Mouse (Mus musculus) C2C12 (cell line): ENCODE measurements around the gene Gm6583. TPM values are rescaled to one million over a fixed set of nuclear protein-coding genes. Genes with fewer than 3 reads are reported as not detected.

Source experiments
- H3K27me3 ChIP-seq: one replicate; pipeline ENCODE4 v1.6.1; 2011; ENCODE audit not compliant: control insufficient read depth, insufficient read depth, insufficient read length
- H3K36me3 ChIP-seq: one replicate; pipeline ENCODE4 v1.6.1; 2011; ENCODE audit not compliant: control insufficient read depth, insufficient read depth
- H3K4me3 ChIP-seq: one replicate; pipeline ENCODE4 v1.5.1; 2011; ENCODE audit warnings: mild to moderate bottlenecking, control low read depth; ENCODE audit not compliant: poor library complexity, insufficient read depth, severe bottlenecking
- H3K79me2 ChIP-seq: one replicate; pipeline ENCODE4 v1.6.1; 2011; ENCODE audit not compliant: control insufficient read depth, insufficient read depth
- H3K79me3 ChIP-seq: one replicate; pipeline ENCODE4 v1.6.1; 2011; ENCODE audit warnings: low read depth, control low read depth
- H3ac ChIP-seq: one replicate; pipeline ENCODE3; 2011; ENCODE audit warnings: low read depth; ENCODE audit not compliant: control insufficient read depth, insufficient read length
- CEBPB ChIP-seq: IDR thresholded peaks from one replicate; pipeline ENCODE4 v1.6.1; 2011; ENCODE audit warnings: low read depth, mild to moderate bottlenecking, control low read depth, moderate library complexity
- CTCF ChIP-seq: IDR thresholded peaks from one replicate; pipeline ENCODE4 v1.5.1; 2011; ENCODE audit not compliant: control insufficient read depth, insufficient read depth, insufficient read length
- FOSL1 ChIP-seq: IDR thresholded peaks from one replicate; pipeline ENCODE4 v1.8.0; 2011; ENCODE audit warnings: mild to moderate bottlenecking, low read length; ENCODE audit not compliant: poor library complexity, insufficient read depth, severe bottlenecking
- MAX ChIP-seq: IDR thresholded peaks from one replicate; pipeline ENCODE4 v1.6.1; 2011; ENCODE audit warnings: mild to moderate bottlenecking, control low read depth
- MYOD1 ChIP-seq: IDR thresholded peaks from one replicate; pipeline ENCODE4 v1.6.1; 2011; ENCODE audit warnings: low read depth; ENCODE audit not compliant: control insufficient read depth, insufficient read length
- MYOG ChIP-seq: IDR thresholded peaks from one replicate; pipeline ENCODE4 v1.6.1; 2011; ENCODE audit not compliant: control insufficient read depth, insufficient read length; ENCODE audit errors: extremely low read depth
- USF1 ChIP-seq: IDR thresholded peaks from one replicate; pipeline ENCODE4 v1.6.1; 2011; ENCODE audit warnings: low read depth, mild to moderate bottlenecking, control low read depth, moderate library complexity
- polyA plus RNA-seq: library from polyadenylated mRNA; unstranded; fragments of >200 nt; fragmentation: generic; extraction: Trizol; gene quantifications from one replicate; pipeline ENCODE4 v1.2.1, GENCODE M21; 2012; ENCODE audit warnings: missing spikeins

Gm6583 gene
- polyA plus RNA-seq, 1 experiment: 0.04 TPM

- H3ac ChIP-seq: no peak overlapping the region
- no peaks in the 10 kb centered on the region for H3K27me3 ChIP-seq
- no peaks in the 10 kb centered on the region for H3K79me3 ChIP-seq
- no peak for TF ChIP-seq CEBPB
- TF ChIP-seq MAX: no peak
- no peak for TF ChIP-seq MYOG
- no peak for TF ChIP-seq USF1
- no peak for TF ChIP-seq FOSL1
- no peak for TF ChIP-seq MYOD1
- TF ChIP-seq CTCF: no peak
- H3K36me3 ChIP-seq: no peaks in the 10 kb centered on the region
- H3K79me2 ChIP-seq: no peaks in the 10 kb centered on the region
- H3K4me3 ChIP-seq: no peak overlapping the region
Measured at GRCm38 (mm10) chr5:112382641-112383330, 27.0 kb upstream of the Gm6583 start.

- Histone ChIP-seq H3ac (no peak overlapping the region), H3K79me3 (no peaks in the 10 kb centered on the region), H3K4me3 (no peak overlapping the region), H3K36me3 (no peaks in the 10 kb centered on the region), H3K79me2 (no peaks in the 10 kb centered on the region), H3K27me3 (no peaks in the 10 kb centered on the region)
- no peak for TF ChIP-seq USF1
Measured at GRCm38 (mm10) chr5:112382042-112382441, 26.2 kb upstream of the Gm6583 start.

GRCm38 (mm10) chr5:112381154-112381553 lies 25.3 kb upstream of the Gm6583 start:
- H3K79me2 ChIP-seq: no peaks in the 10 kb centered on the region
- TF ChIP-seq USF1 (no peak), CEBPB (no peak), MAX (no peak), MYOG (no peak), CTCF (no peak), FOSL1 (no peak), MYOD1 (no peak)
- no peak overlapping the region for H3K4me3 ChIP-seq
- H3K79me3 ChIP-seq: no peaks in the 10 kb centered on the region
- no peak overlapping the region for H3ac ChIP-seq
- H3K27me3 ChIP-seq: no peaks in the 10 kb centered on the region
- H3K36me3 ChIP-seq: no peaks in the 10 kb centered on the region

GRCm38 (mm10) chr5:112378716-112379115 lies 22.9 kb upstream of the Gm6583 start:
- Histone ChIP-seq H3K79me2 (no peaks in the 10 kb centered on the region), H3ac (no peak overlapping the region), H3K36me3 (peaks cover 11% of the 10 kb centered on the region), H3K79me3 (no peaks in the 10 kb centered on the region), H3K4me3 (no peak overlapping the region), H3K27me3 (no peaks in the 10 kb centered on the region)
- no peak for TF ChIP-seq CEBPB
- TF ChIP-seq MYOD1: no peak
- no peak for TF ChIP-seq MAX
- no peak for TF ChIP-seq MYOG
- no peak for TF ChIP-seq CTCF
- TF ChIP-seq USF1: no peak
- TF ChIP-seq FOSL1: no peak

GRCm38 (mm10) chr5:112377380-112377779 lies 21.5 kb upstream of the Gm6583 start:
- Histone ChIP-seq H3K79me3 (no peaks in the 10 kb centered on the region), H3ac (no peak overlapping the region), H3K36me3 (peaks cover 11% of the 10 kb centered on the region), H3K4me3 (no peak overlapping the region), H3K27me3 (no peaks in the 10 kb centered on the region), H3K79me2 (no peaks in the 10 kb centered on the region)
- TF ChIP-seq CTCF (no peak), USF1 (no peak), FOSL1 (no peak), MYOG (no peak), CEBPB (no peak), MYOD1 (no peak), MAX (no peak)

- H3ac ChIP-seq: no peak overlapping the region
Measured at GRCm38 (mm10) chr5:112376111-112376510, 20.3 kb upstream of the Gm6583 start.

More at GRCm38 (mm10) chr5:112376111-112376510, 20.3 kb upstream of the Gm6583 start:
- no peaks in the 10 kb centered on the region for H3K27me3 ChIP-seq
- TF ChIP-seq CTCF (no peak), MYOD1 (no peak), MYOG (no peak), USF1 (no peak), MAX (no peak), CEBPB (no peak), FOSL1 (no peak)
- peaks cover 12% of the 10 kb centered on the region for H3K36me3 ChIP-seq
- no peaks in the 10 kb centered on the region for H3K79me3 ChIP-seq
- H3K79me2 ChIP-seq: no peaks in the 10 kb centered on the region
- H3K4me3 ChIP-seq: no peak overlapping the region
